ENCODE assay signal across 8 mouse cellular contexts in genomic region chr14:46821271-46821872, GRCm38 (mm10). TPM values are rescaled to one million over a fixed set of nuclear protein-coding genes. Genes with fewer than 3 reads are reported as not detected.
DNase-seq lines count a peak whose midpoint lies in the region; ATAC-seq and TF ChIP-seq lines count a peak whose summit lies in the region.

No protein-coding gene starts in this region.

- ATAC-seq in forebrain, embryonic 15.5 days (replicated peaks) = peak; percentile 1; the same call in 1 of the 2 replicates
- ATAC-seq in intestine, postnatal 0 days = peak; percentile 39
- ATAC-seq in lung, embryonic 16.5 days (ENCODE audit: low read depth) = peak; percentile 10; the same call in 1 of the 2 replicates

- 0 out of 2 replicates have a peak, but pooled peaks cover 5% of the 10 kb centered on the region for H3K27me3 ChIP-seq in forebrain, embryonic 15.5 days
- H3K27me3 ChIP-seq in intestine, postnatal 0 days (replicated peaks; ENCODE audit: control insufficient read depth, insufficient read depth, low read length) = no peaks in the 10 kb centered on the region
- H3K27me3 ChIP-seq in lung, embryonic 16.5 days (ENCODE audit: control insufficient read depth, insufficient read depth, low read depth, low read length) = peaks cover 3% of the 10 kb centered on the region
- H3K27me3 ChIP-seq in splenic B cell, adult 2 months (ENCODE audit: control insufficient read depth, insufficient read depth, low read length, poor library complexity, severe bottlenecking) = no peaks in the 10 kb centered on the region

- peak overlapping the region; percentile 74 for H3K27ac ChIP-seq in forebrain, embryonic 15.5 days (replicated peaks)
- H3K27ac ChIP-seq in intestine, postnatal 0 days (ENCODE audit: low read depth, low read length) = peak overlapping the region; percentile 95
- H3K27ac ChIP-seq in lung, embryonic 16.5 days (ENCODE audit: low read length) = peak overlapping the region; percentile 97

- peaks cover 15% of the 10 kb centered on the region for H3K4me1 ChIP-seq in forebrain, embryonic 15.5 days
- peaks cover 6% of the 10 kb centered on the region; the same call in 1 of the 2 replicates for H3K4me1 ChIP-seq in intestine, postnatal 0 days (replicated peaks; ENCODE audit: control insufficient read depth, insufficient read depth, low read length)
- H3K4me1 ChIP-seq in lung, embryonic 16.5 days (replicated peaks; ENCODE audit: control insufficient read depth, insufficient read depth, low read length) = peaks cover 12% of the 10 kb centered on the region

- WGBS in forebrain, embryonic 15.5 days = 1% methylated on average over 11 of the region's 11 CpGs
- WGBS in intestine, postnatal 0 days = under 1% methylated on average over 11 of the region's 11 CpGs
- WGBS in lung, embryonic 16.5 days = under 1% methylated on average over 11 of the region's 11 CpGs

- intact Hi-C loops in heart, postnatal 25 days (cut with DNase I) = loop anchor here (2.0 kb wide), 1 partner anchor 33 kb away; the partner anchor contains the start of gene Cnih1

- peak overlapping the region; percentile 64 for H3K4me2 ChIP-seq in forebrain, embryonic 15.5 days (replicated peaks)
- H3K4me2 ChIP-seq in intestine, postnatal 0 days (replicated peaks; ENCODE audit: low read depth) = peak overlapping the region; percentile 75
- H3K4me2 ChIP-seq in lung, embryonic 16.5 days (ENCODE audit: low read depth, low read length) = peak overlapping the region; percentile 76

- peak; percentile 93 for DNase-seq in heart, adult 11 months
- no peak for DNase-seq in heart, postnatal 25 days (ENCODE audit: low spot score)
- DNase-seq in brain, adult 2 months (ENCODE audit: low read depth, low spot score) = peak; percentile 51
- DNase-seq in splenic B cell, adult 2 months (ENCODE audit: low read depth, low spot score) = peak; percentile 55
- DNase-seq in layer of hippocampus, postnatal 36 days = no peak

- TF ChIP-seq CTCF in intestine, postnatal 0 days (IDR thresholded peaks at IDR 0.05; ENCODE audit: low read depth) = no peak

- H3K9ac ChIP-seq in forebrain, embryonic 15.5 days (replicated peaks) = peak overlapping the region; percentile 75
- peak overlapping the region; percentile 93 for H3K9ac ChIP-seq in intestine, postnatal 0 days (ENCODE audit: low read depth, low read length)
- peak overlapping the region; percentile 95 for H3K9ac ChIP-seq in lung, embryonic 16.5 days (ENCODE audit: low read length)

- peak overlapping the region; percentile 66 for H3K4me3 ChIP-seq in forebrain, embryonic 15.5 days
- peak overlapping the region; percentile 90 for H3K4me3 ChIP-seq in intestine, postnatal 0 days (ENCODE audit: low read depth, low read length)
- peak overlapping the region; percentile 77 for H3K4me3 ChIP-seq in lung, embryonic 16.5 days (ENCODE audit: low read length)

- no peaks in the 10 kb centered on the region for H3K9me3 ChIP-seq in forebrain, embryonic 15.5 days
- no peaks in the 10 kb centered on the region for H3K9me3 ChIP-seq in intestine, postnatal 0 days (ENCODE audit: control insufficient read depth)
- no peaks in the 10 kb centered on the region for H3K9me3 ChIP-seq in lung, embryonic 16.5 days (ENCODE audit: control insufficient read depth, low read length)

- no peaks in the 10 kb centered on the region for H3K36me3 ChIP-seq in forebrain, embryonic 15.5 days
- peaks cover 7% of the 10 kb centered on the region; the same call in 1 of the 2 replicates for H3K36me3 ChIP-seq in intestine, postnatal 0 days (ENCODE audit: control insufficient read depth, insufficient read depth)
- peaks cover 8% of the 10 kb centered on the region for H3K36me3 ChIP-seq in lung, embryonic 16.5 days (ENCODE audit: control insufficient read depth, insufficient read depth, low read length)
- no peaks in the 10 kb centered on the region; the same call in 1 of the 2 replicates for H3K36me3 ChIP-seq in splenic B cell, adult 2 months (ENCODE audit: control insufficient read depth, insufficient read depth, low read length, poor library complexity, severe bottlenecking)

RNA-seq across cellular contexts. Expression of gene Gmfb, which starts 0.7 kb away (rescaled TPM):
- 10 to 100 TPM; 30.5 to 33.5 TPM for total RNA-seq in heart, postnatal 25 days (2021)
- 103 and 116 TPM in 2 replicates for polyA plus RNA-seq in forebrain, embryonic 15.5 days (2015; fragmentation: Nextera tagmentation; extraction: Ambion mirVana)
- polyA plus RNA-seq in intestine, postnatal 0 days (2015; fragmentation: Nextera tagmentation; extraction: Ambion mirVana) = 53.9 and 57.2 TPM in 2 replicates
- 68.6 and 74.9 TPM in 2 replicates for polyA plus RNA-seq in lung, embryonic 16.5 days (2015; fragmentation: Nextera tagmentation; extraction: Ambion mirVana)
- 100 to 1,000 TPM; 164 to 181 TPM for total RNA-seq in layer of hippocampus, postnatal 36 days (2021)

RNA-seq across cellular contexts. Expression of gene Cgrrf1, which starts 10.6 kb away (rescaled TPM):
- total RNA-seq in heart, postnatal 25 days (2021) = 10 to 100 TPM; 37.4 to 39.8 TPM
- polyA plus RNA-seq in forebrain, embryonic 15.5 days (2015; fragmentation: Nextera tagmentation; extraction: Ambion mirVana) = 14.6 and 14.9 TPM in 2 replicates
- polyA plus RNA-seq in intestine, postnatal 0 days (2015; fragmentation: Nextera tagmentation; extraction: Ambion mirVana) = 31.0 and 35.3 TPM in 2 replicates
- 48.1 and 49.0 TPM in 2 replicates for polyA plus RNA-seq in lung, embryonic 16.5 days (2015; fragmentation: Nextera tagmentation; extraction: Ambion mirVana)
- 10 to 100 TPM; 24.1 to 24.3 TPM for total RNA-seq in layer of hippocampus, postnatal 36 days (2021)

RNA-seq across cellular contexts. Expression of gene Cnih1, which starts 33.2 kb away (rescaled TPM):
- 10 to 100 TPM; 52.5 to 53.5 TPM for total RNA-seq in heart, postnatal 25 days (2021)
- 145 and 150 TPM in 2 replicates for polyA plus RNA-seq in forebrain, embryonic 15.5 days (2015; fragmentation: Nextera tagmentation; extraction: Ambion mirVana)
- 151 and 153 TPM in 2 replicates for polyA plus RNA-seq in intestine, postnatal 0 days (2015; fragmentation: Nextera tagmentation; extraction: Ambion mirVana)
- polyA plus RNA-seq in lung, embryonic 16.5 days (2015; fragmentation: Nextera tagmentation; extraction: Ambion mirVana) = 169 and 171 TPM in 2 replicates
- 10 to 100 TPM; 72.0 to 84.8 TPM for total RNA-seq in layer of hippocampus, postnatal 36 days (2021)

Comparison
In these comparisons a context has a peak if more than half of its experiments do, and no peak if none do; other contexts are left out.
1. DNase-seq: peak in heart, adult 11 months (single experiment), brain, adult 2 months (single experiment) and splenic B cell, adult 2 months (single experiment); none in heart, postnatal 25 days (single experiment) and layer of hippocampus, postnatal 36 days (0 of 2).
2. Peak in every context shown above with its lines, with median percentiles within 50 percentile points of each other: ATAC-seq, H3K27ac ChIP-seq, H3K4me2 ChIP-seq, H3K4me3 ChIP-seq and H3K9ac ChIP-seq.